Mouse (Mus musculus) thymus, adult 2 months (tissue): ENCODE data around the gene Plbd2.

Experiments
- CTCF ChIP-seq: fragments of 200-500 bp; IDR thresholded peaks from 2 replicates; pipeline ENCODE4 v1.5.1; 2012; ENCODE audit warnings: mild to moderate bottlenecking, control low read depth, low read length, moderate library complexity, borderline replicate concordance; ENCODE audit not compliant: control insufficient read depth, poor library complexity, insufficient read depth; ENCODE audit errors: extremely low read depth
- POLR2A ChIP-seq: fragments of 200-500 bp; IDR thresholded peaks from 2 replicates; pipeline ENCODE4 v1.6.1; 2012; ENCODE audit warnings: mild to moderate bottlenecking, low read length, control low read depth, moderate library complexity; ENCODE audit not compliant: control insufficient read depth, poor library complexity, insufficient read depth; ENCODE audit errors: extremely low read depth

GRCm38 (mm10) chr5:120517552-120517951 is 14.1 kb upstream of the Plbd2 start:
- no peak for TF ChIP-seq CTCF
- TF ChIP-seq POLR2A = no peak
